Mouse (Mus musculus) layer of hippocampus, adult 18-20 months (tissue): ENCODE data around the gene BC051142. TPM values are rescaled to one million over a fixed set of nuclear protein-coding genes. Genes with fewer than 3 reads are reported as not detected.
"Not testable (repeated sequence)": the region's sequence is repeated elsewhere in the genome, so short reads cannot be mapped to it uniquely, and the experiment has no call there.

Source experiments
- DNase-seq, 2 experiments: peaks; one replicate each; pipeline ENCODE4 v3.0.0; 2022; ENCODE audit warnings: low spot score in 2 of 2
- total RNA-seq, 2 experiments: library from RNA; stranded (reverse); gene quantifications; 2 replicates each; pipeline ENCODE4 v1.2.3; 2021

Gene BC051142
- total RNA-seq, 2 experiments from 2014 or later = 2.1 to 4.5 TPM

GRCm38 (mm10) chr17:34398058-34398710 lies 436 bp upstream of the BC051142 start:
- DNase-seq = peak; percentile 37 to 90

- DNase-seq = peak in 1 of 2 experiments; percentile 2
These were observed 735 bp downstream of the BC051142 start for GRCm38 (mm10) chr17:34399394-34399715.

DNA sequence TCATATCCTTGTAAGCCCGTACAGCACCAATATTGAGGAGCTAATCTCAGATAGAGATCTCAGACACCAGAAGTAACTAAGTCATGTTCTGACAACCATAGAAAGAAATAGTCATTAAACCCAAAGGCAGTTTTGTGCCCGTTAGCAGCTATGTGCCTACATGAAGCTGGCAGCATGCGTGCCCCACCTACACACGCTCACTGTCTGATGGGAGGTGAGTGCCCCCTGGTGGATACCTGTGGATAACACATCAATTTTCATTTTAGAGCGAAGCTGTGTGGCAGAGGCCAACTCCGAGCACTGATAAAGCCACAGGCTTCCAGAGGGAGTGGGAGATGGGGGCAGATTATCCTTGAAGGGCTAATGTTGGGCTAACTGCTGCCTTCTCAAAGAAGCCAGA lies 12.5 kb downstream of the BC051142 start:
- DNase-seq = peak; percentile 74 to 88

DNA sequence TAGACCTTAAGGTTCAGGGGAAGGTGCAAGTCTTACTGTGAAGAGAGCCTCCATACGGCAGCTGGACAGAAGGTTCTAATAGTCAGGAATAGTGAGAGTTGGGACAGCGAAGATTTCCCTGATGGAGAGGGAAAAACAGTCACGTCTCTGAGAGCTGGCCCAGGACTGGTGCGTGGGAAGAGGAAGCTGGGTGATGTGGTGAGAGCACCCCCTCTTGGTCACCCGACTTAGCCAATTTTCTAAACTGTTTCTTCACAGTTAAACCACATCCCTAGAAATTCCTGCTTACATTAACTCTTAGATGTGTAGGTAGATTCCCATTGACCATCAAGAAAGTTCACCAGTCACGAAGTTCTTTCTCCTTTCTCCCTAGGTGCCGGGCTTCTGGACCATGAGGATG lies 21.4 kb downstream of the BC051142 start:
- no peak for DNase-seq

DNA sequence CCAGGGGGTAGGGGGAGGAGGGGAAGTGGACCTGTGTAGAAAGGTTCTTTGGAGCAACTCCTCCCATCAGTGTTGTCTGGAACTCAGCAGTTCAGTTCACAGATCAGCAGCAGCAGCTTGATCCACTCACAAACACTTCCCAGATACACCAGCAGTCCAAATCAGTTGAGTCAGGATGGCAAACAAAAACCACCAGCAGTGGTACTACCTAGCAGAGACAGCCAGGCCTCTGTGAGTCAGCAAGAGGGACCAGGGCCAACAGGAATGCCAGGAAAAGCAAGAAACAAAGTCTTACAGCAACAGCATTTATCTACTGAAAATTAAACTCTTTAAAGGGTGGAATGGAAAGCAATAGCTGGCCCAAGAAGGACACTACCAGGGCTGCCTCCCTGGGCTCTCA lies 29.0 kb downstream of the BC051142 start:
- DNase-seq = peak in 1 of 2 experiments; percentile 8

DNA sequence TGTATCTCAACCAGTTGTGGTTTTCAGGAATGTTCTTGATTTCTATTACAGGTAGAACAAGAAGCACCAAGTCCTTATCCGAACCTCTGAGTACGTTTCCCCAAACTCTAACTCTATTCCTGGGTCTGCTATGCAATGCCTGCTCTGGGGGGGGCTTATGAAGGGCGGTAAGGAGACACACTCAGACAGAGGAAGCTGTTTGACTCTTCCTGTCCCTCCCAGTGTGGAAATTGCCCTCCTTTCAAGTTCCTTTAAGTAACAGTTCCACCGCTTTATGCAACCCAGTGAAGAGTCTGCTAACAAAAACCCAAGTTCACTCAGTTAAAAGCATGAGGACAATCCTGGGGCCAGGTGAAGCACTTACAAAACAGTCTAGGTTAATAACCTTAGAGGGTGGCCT lies 38.5 kb downstream of the BC051142 start:
- no peak for DNase-seq

- no peak for DNase-seq
These were observed 39.0 kb downstream of the BC051142 start for GRCm38 (mm10) chr17:34437606-34438005.

DNA sequence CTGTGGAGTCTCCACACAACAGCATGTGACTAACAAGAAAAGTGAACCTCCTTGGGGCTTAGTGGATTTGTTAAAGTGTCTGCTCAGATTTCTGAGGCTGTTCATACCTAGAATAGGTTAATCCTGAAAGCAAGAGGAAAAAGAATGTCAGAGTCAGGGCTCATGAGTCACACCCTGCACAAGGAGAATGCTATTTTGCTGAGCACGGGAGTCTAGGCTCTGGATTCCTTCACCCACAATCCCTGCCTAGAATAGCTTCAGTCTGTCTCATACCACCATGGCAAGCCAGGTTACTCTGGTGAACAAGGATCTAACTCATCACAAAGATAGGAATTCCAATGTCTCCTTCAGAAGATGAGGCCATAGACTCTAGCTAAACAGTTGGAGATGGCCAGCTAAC lies 40.0 kb downstream of the BC051142 start:
- DNase-seq = no peak

- peak in 1 of 2 experiments; percentile 29 for DNase-seq
These were observed 41.2 kb downstream of the BC051142 start for GRCm38 (mm10) chr17:34439795-34440194.

- DNase-seq = no peak
These were observed 43.4 kb downstream of the BC051142 start for GRCm38 (mm10) chr17:34441990-34442389.

- no peak for DNase-seq
These were observed 49.9 kb downstream of the BC051142 start for GRCm38 (mm10) chr17:34448473-34449041.

GRCm38 (mm10) chr17:34457668-34458067 lies 59.0 kb downstream of the BC051142 start:
- no peak for DNase-seq

DNA sequence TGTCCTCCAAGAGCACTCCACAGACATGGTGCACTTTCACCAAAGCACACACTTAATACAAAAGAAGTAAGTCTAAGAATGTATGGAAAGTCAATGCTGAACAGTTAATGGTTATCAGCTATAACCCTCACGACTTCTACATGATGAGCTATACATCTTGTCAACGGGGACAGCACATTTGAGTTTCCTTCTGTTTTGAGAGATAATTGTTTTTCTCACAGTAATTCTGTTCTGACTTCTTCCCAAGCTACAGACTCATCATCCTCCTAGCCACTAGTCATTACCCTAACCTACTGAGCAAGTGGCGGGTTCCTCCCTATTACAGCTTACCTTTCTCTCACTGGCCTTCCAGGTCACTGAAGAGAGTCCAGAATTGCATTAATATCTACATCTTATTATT lies 60.6 kb downstream of the BC051142 start:
- DNase-seq = no peak

DNA sequence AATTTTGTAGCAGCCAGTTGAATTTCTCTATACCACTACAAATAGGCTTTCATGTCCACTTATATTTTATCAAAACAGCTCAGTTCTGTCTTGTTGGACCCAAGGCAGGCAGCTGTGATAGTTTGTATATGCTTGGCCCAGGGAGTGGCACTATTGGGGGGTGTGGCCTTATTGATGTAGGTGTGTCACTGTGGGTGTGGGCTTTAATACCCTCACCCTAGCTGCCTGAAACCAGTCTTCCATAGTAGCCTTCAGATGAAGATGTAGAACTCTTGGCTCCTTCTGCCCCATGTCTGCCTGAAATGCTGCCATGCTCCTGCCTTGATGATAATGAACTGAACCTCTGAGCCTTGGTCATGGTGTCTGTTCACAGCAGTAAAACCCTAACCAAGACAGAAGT lies 67.3 kb downstream of the BC051142 start:
- not testable (repeated sequence) for DNase-seq

- no peak for DNase-seq
These were observed 71.9 kb downstream of the BC051142 start for GRCm38 (mm10) chr17:34470491-34470890.

DNA sequence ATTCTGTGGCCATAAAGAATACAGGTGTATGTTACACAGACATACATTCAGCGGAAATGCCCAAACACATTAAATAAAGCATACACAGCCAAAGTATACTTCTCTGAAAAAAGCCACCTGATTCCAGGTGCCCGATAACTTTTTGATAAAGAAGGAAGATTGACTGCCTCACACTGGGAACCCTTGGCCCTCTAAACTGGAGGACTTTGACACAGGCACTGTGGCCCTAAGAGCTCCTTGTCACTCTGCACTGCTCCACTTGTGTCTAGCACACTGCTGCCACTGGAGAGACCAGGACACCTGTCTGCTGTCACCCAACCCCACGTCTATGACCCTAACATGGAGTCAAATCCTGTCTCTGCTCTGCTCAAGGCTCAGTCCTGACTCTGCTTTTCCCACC lies 76.4 kb downstream of the BC051142 start:
- no peak for DNase-seq

GRCm38 (mm10) chr17:34476427-34476826 lies 77.8 kb downstream of the BC051142 start:
- DNase-seq = no peak

DNA sequence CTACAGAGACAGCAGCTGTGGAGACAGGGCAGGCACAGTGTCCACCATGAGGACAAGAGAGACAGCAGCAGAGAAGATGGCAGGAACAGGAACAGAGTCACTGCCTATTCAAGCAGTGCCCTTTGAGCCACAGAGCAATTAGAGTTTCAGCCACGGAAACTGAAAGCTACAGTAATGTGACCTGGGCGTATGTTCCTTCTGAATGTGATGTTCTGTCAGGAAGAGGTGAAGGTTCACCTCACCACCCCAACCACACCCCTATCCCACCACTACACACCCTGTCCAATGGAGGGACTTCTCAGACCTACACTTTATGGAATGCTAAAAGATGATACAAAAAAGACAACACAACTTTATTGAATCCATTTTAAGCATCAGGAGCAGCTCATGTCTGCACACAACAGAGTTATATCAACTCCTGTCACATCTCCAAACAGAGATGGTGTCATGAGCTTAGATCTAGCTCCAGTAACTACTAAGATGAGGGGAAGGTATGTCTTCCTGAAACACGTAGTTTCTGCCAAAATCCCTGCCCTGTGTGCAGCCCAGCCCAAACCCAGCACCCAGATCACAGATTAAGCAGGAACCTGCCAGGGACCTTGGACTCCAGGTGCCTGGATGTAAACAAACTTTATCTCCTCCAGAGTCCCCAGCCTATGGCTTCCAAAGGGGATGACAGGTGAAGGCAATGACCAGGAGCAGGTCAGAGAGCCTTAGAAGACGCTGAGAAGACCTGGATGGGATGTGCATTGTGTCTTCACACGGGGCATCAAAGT lies 78.8 kb downstream of the BC051142 start, which contains the start of gene Btnl4:
Gene Btnl4, minus strand, starts transcription at position 81 of the 776 bp plus-strand sequence.
- DNase-seq = not testable (repeated sequence)

DNA sequence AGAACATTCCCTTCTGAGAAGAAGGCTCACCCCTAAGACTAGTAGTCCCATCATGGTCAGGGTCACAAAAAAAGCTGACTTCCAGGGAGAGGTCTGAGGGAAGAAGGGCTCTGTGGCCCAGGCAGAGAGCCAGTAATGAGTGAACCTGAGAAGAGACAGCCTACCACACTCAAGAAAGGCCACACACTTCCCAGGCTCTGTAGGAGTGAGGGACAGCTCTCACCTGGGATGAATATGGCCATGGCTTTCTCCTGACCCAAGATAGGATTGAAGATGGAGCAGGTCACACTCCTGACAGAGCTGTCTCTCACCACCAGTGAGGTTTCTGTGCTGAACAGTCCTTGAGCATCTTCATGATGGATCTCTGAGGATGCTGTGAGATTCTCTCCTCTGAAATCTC lies 94.2 kb downstream of the BC051142 start:
- DNase-seq = no peak

GRCm38 (mm10) chr17:34495156-34495555 lies 96.5 kb downstream of the BC051142 start:
- DNase-seq = not testable (repeated sequence)

- no peak for DNase-seq
These were observed 97.9 kb downstream of the BC051142 start for GRCm38 (mm10) chr17:34496539-34496938.

- not testable (repeated sequence) for DNase-seq
These were observed 98.7 kb downstream of the BC051142 start for GRCm38 (mm10) chr17:34497319-34497718.
